Mouse (Mus musculus) kidney, embryonic 15.5 days (tissue): ENCODE measurements around the gene Ccnt1. TPM values are rescaled to one million over a fixed set of nuclear protein-coding genes. Genes with fewer than 3 reads are reported as not detected.
A peak's percentile ranks its signal among the peaks of the same experiment; 100 is the strongest.
"Not testable (repeated sequence)": the region's sequence is repeated elsewhere in the genome, so short reads cannot be mapped to it uniquely, and the experiment has no call there.

Experiments
- ATAC-seq: fragments of 200-750 bp; cut with Nextera tagmentation; replicated peaks from 2 replicates; pipeline ENCODE4 v1.8.0; 2017; ENCODE audit warnings: moderate TSS enrichment; ENCODE audit not compliant: low FRiP score
- H3K27ac ChIP-seq: fragments of 300-500 bp; sonication (generic); 2 replicates; pipeline ENCODE4 v1.5.1; 2015; ENCODE audit warnings: mild to moderate bottlenecking, inconsistent platforms
- H3K27me3 ChIP-seq: fragments of 300-500 bp; sonication (generic); 2 replicates; pipeline ENCODE4 v1.6.1; 2015; ENCODE audit warnings: inconsistent platforms
- H3K36me3 ChIP-seq: fragments of 300-500 bp; sonication (generic); 2 replicates; pipeline ENCODE4 v1.6.1; 2015; ENCODE audit warnings: inconsistent platforms
- H3K4me1 ChIP-seq: fragments of 300-500 bp; sonication (generic); 2 replicates; pipeline ENCODE4 v1.6.1; 2015; ENCODE audit warnings: inconsistent platforms
- H3K4me2 ChIP-seq: fragments of 300-500 bp; sonication (generic); 2 replicates; pipeline ENCODE4 v1.6.1; 2015; ENCODE audit warnings: moderate library complexity, mild to moderate bottlenecking, inconsistent platforms
- H3K4me3 ChIP-seq: fragments of 300-500 bp; sonication (generic); replicated peaks from 2 replicates; pipeline ENCODE4 v1.5.1; 2015; ENCODE audit warnings: mild to moderate bottlenecking, inconsistent platforms
- H3K9ac ChIP-seq: fragments of 300-500 bp; sonication (generic); 2 replicates; pipeline ENCODE4 v1.6.1; 2015; ENCODE audit warnings: mild to moderate bottlenecking, inconsistent platforms
- H3K9me3 ChIP-seq: fragments of 300-500 bp; sonication (generic); replicated peaks from 2 replicates; pipeline ENCODE4 v1.6.1; 2016; ENCODE audit warnings: inconsistent platforms
- WGBS: fragments of 180-500 bp; shearing (Covaris S2); methylation state at CpG from one replicate; pipeline ENCODE4 v1.1.7; 2015; ENCODE audit warnings: mixed read lengths; 5-methylcytosine and 5-hydroxymethylcytosine counted together
- polyA plus RNA-seq: library from polyadenylated mRNA; unstranded; fragments of >200 nt; fragmentation: Nextera tagmentation; extraction: Ambion mirVana; gene quantifications from 2 replicates; pipeline ENCODE4 v1.2.1, GENCODE M21; 2015

Gene Ccnt1
- polyA plus RNA-seq, 1 experiment from 2014 or later: 66.4 TPM

DNA sequence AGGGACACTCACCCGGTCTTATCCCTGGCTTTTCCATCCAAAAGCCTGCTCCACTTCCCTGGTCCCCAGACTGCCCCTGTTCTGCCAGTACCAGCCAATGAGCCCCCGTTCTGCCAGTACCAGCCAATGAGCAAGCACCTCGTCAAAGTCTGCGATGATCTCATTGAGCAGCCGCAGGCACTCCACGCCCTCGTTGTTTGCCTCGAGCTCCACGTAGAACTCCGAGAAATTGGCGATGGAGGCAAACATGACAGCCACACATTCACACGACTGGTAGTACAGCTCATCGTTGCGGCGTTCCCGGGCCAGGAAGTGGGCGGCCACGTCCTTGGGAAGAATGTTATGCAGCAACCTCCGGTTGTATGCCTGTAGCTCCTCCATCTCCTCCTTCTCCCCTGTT lies 23.5 kb upstream of the Ccnt1 start:
- H3K4me2 ChIP-seq: no peak overlapping the region
- H3K27ac ChIP-seq: no peak overlapping the region
- ATAC-seq: no peak
- 83% methylated on average over 19 of the region's 19 CpGs for WGBS
- no peaks in the 10 kb centered on the region for H3K9me3 ChIP-seq
- H3K27me3 ChIP-seq: no peaks in the 10 kb centered on the region
- H3K9ac ChIP-seq: no peak overlapping the region
- no peak overlapping the region for H3K4me3 ChIP-seq
- H3K4me1 ChIP-seq: no peaks in the 10 kb centered on the region
- peaks cover 99% of the 10 kb centered on the region for H3K36me3 ChIP-seq

DNA sequence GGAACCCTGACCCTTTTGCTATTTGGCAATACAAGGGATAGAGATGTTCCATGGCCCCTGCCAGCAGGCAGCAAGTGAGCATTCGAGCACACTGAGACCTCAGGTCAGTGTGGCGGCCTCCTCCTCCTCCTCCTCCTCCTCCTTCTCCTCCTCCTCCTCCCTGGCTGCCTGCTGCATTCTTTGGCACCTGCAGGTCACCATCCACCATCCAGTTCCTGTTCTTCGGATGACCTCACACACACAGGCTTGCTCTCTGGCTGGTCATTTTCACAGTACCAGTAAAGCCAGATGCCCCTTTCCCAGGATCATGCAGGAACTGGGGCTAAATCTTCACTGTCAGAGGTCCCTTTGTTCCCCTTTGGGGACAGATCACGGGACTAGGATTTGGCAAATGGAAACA lies 20.7 kb upstream of the Ccnt1 start:
- WGBS: 55% methylated on average over 4 of the region's 4 CpGs
- Histone ChIP-seq H3K36me3 (peaks cover 82% of the 10 kb centered on the region), H3K4me1 (no peaks in the 10 kb centered on the region), H3K4me3 (no peak overlapping the region), H3K9ac (no peak overlapping the region), H3K9me3 (no peaks in the 10 kb centered on the region), H3K27me3 (no peaks in the 10 kb centered on the region), H3K4me2 (no peak overlapping the region), H3K27ac (no peak overlapping the region)
- ATAC-seq: no peak

DNA sequence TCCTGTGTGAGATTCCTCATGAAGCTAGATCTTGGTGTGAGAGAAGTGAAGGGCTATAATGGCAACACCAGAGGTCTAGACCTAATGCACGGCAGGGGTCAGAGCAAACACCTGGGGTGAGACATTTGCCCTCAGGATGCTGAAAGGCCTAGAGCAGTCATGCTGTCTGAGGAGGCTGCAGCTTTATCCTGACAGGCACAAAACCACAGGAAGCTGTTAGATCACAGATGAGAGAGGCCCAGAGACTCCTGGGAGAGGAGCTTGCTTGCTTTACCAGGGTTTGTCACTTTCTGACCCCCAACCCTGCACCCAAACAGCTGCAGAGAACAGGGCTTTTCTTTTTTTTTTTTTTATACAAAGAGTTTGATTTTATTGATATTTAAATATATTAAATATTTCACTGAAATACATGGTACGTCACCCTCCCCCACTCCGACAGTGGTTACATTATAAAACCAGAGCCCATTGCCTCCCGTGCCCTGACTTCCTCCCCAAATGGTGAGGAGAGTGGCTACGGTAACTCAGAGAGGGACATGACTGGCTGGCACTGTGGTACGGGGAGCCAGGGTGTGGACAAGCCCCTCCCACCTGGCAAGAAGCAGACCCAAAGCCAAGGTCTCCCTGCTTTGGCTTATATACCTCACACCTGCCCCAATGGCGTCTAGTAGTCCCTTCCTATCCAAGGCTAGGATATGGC lies 19.1 kb upstream of the Ccnt1 start:
- Histone ChIP-seq H3K4me1 (peaks cover 7% of the 10 kb centered on the region; the same call in 1 of the 2 replicates), H3K4me2 (no peak overlapping the region), H3K4me3 (no peak overlapping the region), H3K27me3 (no peaks in the 10 kb centered on the region), H3K27ac (no peak overlapping the region), H3K36me3 (peaks cover 65% of the 10 kb centered on the region), H3K9ac (no peak overlapping the region), H3K9me3 (no peaks in the 10 kb centered on the region)
- WGBS: 69% methylated on average over 7 of the region's 7 CpGs
- ATAC-seq: no peak

DNA sequence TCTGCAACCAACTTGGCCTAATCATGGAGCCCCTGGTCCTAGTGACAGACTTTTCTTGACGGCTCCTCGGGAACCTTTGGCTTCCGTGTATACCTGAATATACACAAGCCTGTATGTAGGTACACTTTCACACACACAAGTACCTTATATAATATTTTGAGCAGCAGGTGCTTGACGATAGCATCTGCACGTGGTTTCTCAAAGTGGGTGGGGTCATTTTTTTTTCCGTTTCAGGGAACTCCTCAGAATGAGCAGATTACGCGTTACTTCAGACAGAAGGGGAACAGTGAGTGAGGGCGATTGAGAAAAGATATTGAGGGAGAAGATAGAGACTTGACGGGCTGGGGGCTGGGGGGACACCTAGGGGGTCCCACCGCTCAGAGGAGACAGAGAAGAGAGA lies 17.0 kb upstream of the Ccnt1 start:
- H3K4me1 ChIP-seq: peaks cover 7% of the 10 kb centered on the region; the same call in 1 of the 2 replicates
- H3K4me3 ChIP-seq: no peak overlapping the region
- WGBS: 89% methylated on average over 11 of the region's 11 CpGs
- H3K27me3 ChIP-seq: no peaks in the 10 kb centered on the region
- ATAC-seq: no peak
- no peak overlapping the region for H3K27ac ChIP-seq
- H3K36me3 ChIP-seq: peaks cover 45% of the 10 kb centered on the region
- no peak overlapping the region for H3K4me2 ChIP-seq
- H3K9ac ChIP-seq: no peak overlapping the region
- H3K9me3 ChIP-seq: no peaks in the 10 kb centered on the region

DNA sequence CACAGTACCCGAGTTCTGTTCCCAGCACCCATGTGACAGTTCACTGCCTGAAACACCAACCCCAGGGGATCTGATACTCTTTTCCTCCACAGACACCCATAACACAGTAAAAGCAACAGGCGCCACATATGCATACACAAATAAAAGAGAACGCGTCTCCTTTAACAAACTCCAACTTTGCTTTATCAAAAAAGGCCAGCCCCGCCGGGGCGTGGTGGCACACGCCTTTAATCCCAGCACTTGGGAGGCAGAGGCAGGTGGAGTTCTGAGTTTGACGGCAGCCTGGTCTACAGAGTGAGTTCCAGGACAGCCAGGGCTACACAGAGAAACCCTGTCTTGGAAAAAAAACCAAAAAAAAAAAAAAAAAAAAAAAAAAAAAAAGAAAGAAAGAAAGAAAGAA lies 15.4 kb upstream of the Ccnt1 start:
- not testable (repeated sequence) for H3K4me2 ChIP-seq, H3K9ac ChIP-seq, ATAC-seq, H3K27ac ChIP-seq, H3K4me1 ChIP-seq, H3K4me3 ChIP-seq, H3K27me3 ChIP-seq, H3K9me3 ChIP-seq
- 83% methylated on average over 9 of the region's 9 CpGs for WGBS
- H3K36me3 ChIP-seq: peaks cover 29% of the 10 kb centered on the region

DNA sequence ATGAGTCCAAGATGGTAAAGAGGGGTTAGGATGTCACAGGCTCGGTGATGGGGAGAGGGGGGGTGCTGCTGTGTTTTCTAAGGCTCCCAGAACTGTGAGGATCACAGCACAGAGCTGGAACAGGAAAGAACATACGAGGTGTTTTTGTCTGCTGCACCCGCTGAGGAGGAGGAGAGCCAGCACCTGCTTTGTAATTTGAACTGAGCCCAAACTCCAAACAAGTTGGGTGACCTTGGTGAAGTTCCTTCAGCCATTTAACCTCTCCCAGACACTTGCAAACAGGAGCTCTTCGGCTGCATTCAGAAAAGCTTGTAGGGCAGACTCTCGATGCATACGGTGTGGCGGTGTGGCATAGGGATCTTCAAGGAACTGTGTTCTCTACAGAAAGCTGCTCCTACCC lies 14.7 kb upstream of the Ccnt1 start:
- WGBS: 24% methylated on average over 7 of the region's 7 CpGs

DNA sequence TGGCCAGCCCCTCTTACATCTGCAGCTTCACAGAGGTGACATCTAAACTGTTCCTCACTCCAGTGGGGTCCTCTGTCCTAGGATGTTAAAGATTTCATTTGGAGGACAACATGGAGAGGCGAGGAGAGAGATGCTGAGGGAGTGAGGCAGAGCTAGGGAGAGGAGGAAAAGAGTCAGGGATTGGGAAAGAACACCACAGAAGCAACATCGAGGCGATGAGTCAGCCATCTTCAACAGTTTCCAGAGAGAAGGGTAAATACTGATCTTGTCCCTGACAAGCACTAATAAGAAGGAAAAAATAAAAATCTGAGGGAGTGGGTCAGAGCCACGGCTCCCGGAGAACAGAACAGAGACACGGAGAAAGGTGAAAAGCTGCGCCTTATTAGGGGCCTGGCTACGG lies 12.3 kb upstream of the Ccnt1 start:
- H3K9ac ChIP-seq: no peak overlapping the region
- 76% methylated on average over 8 of the region's 8 CpGs for WGBS
- H3K4me2 ChIP-seq: no peak overlapping the region
- H3K36me3 ChIP-seq: no peaks in the 10 kb centered on the region
- ATAC-seq: no peak
- peaks cover 10% of the 10 kb centered on the region for H3K4me1 ChIP-seq
- H3K27me3 ChIP-seq: no peaks in the 10 kb centered on the region
- no peak overlapping the region for H3K27ac ChIP-seq
- H3K4me3 ChIP-seq: no peak overlapping the region
- H3K9me3 ChIP-seq: no peaks in the 10 kb centered on the region

More for the DNA sequence above, 14.7 kb upstream of the Ccnt1 start:
- Histone ChIP-seq H3K4me1 (peaks cover 7% of the 10 kb centered on the region; the same call in 1 of the 2 replicates), H3K27ac (peak overlapping the region; percentile 30), H3K4me2 (no peak overlapping the region; the same call in 1 of the 2 replicates), H3K36me3 (peaks cover 22% of the 10 kb centered on the region), H3K9ac (no peak overlapping the region), H3K9me3 (no peaks in the 10 kb centered on the region), H3K4me3 (no peak overlapping the region), H3K27me3 (no peaks in the 10 kb centered on the region)
- ATAC-seq: no peak

DNA sequence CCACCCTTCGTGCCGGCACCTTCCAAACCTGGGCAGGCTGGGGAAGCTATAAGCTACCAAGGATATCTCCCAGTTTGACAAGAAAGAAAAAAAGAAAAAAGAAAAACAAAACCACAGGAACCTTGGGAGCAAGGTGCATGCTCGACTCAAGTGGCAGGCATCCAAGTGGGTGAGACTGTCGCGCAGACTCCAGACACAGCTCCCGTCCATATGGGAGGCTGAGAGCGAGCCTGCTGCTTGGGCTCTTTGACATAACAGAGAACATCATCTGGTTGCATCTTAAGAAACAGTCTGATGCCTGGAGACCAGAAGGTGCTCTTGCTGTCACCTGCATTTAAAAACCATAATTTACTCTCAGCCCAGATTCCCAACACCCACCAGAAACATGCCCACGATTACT lies 11.7 kb upstream of the Ccnt1 start:
- H3K4me2 ChIP-seq: no peak overlapping the region
- 70% methylated on average over 8 of the region's 8 CpGs for WGBS
- H3K9me3 ChIP-seq: no peaks in the 10 kb centered on the region
- no peaks in the 10 kb centered on the region for H3K36me3 ChIP-seq
- no peak overlapping the region for H3K4me3 ChIP-seq
- H3K9ac ChIP-seq: no peak overlapping the region
- no peak for ATAC-seq
- H3K27ac ChIP-seq: no peak overlapping the region
- H3K4me1 ChIP-seq: peaks cover 10% of the 10 kb centered on the region
- no peaks in the 10 kb centered on the region for H3K27me3 ChIP-seq

DNA sequence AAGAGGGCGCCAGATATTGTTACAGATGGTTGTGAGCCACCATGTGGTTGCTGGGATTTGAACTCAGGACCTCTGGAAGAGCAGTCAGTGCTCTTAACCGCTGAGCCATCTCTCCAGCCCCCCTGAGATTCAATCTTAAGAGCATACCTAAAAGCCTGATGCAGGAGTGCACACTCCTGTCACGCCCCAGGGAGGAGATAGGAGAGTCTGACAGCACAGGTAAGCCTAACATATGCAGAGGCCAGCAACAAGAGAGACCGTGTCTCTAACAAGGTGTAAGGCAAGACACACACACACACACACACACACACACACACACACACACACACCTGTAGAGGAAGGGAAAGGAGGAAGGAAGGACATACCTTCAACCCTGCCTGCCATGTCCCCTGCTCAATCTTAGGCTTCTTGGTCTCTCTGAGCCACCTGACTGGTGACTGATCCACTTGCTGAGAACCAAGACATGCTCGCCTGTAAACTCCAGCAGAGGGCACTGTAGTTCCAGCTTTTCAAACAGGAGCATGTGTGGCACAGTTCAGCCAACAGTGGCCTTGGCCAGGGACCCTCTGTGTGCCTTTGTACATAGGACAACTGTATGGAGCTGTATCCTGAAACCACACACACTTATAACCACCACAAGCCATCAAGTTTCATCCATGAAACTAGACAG lies 9.2 kb upstream of the Ccnt1 start:
- H3K9me3 ChIP-seq: no peaks in the 10 kb centered on the region
- no peaks in the 10 kb centered on the region for H3K36me3 ChIP-seq
- no peak overlapping the region for H3K4me3 ChIP-seq
- no peak overlapping the region for H3K27ac ChIP-seq
- no peaks in the 10 kb centered on the region for H3K27me3 ChIP-seq
- peak; percentile 80 for ATAC-seq
- 41% methylated on average over 5 of the region's 5 CpGs for WGBS
- H3K9ac ChIP-seq: no peak overlapping the region
- peaks cover 2% of the 10 kb centered on the region; the same call in 1 of the 2 replicates for H3K4me1 ChIP-seq
- H3K4me2 ChIP-seq: no peak overlapping the region

GRCm38 (mm10) chr15:98579310-98579709 lies 8.6 kb upstream of the Ccnt1 start:
- 88% methylated on average over 2 of the region's 2 CpGs for WGBS
- Histone ChIP-seq H3K27ac (no peak overlapping the region), H3K9ac (no peak overlapping the region)

DNA sequence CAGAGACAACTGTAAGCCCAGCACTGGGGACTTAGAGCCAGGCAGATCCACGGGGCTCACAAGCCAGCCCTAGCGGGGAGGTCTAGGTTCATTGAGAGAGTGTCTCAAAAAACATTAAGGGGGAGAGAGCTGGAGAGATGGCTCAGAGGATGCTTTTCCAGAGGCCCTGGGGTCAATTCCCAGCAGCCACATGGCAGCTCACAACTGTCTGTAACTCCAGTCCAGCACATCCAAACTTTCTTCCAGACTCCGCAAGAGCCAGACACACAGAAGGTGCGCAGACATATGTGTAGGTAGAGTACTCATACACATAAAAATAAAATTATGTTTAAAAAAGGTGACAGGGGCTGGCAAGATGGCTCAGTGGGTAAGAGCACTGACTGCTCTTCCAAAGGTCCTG lies 2.6 kb upstream of the Ccnt1 start:
- WGBS: 81% methylated on average over 4 of the region's 4 CpGs
- Histone ChIP-seq H3K4me2 (no peak overlapping the region), H3K36me3 (no peaks in the 10 kb centered on the region), H3K27me3 (no peaks in the 10 kb centered on the region), H3K27ac (no peak overlapping the region), H3K9me3 (no peaks in the 10 kb centered on the region), H3K4me1 (peaks cover 8% of the 10 kb centered on the region), H3K9ac (no peak overlapping the region), H3K4me3 (no peak overlapping the region)
- ATAC-seq: no peak

More at GRCm38 (mm10) chr15:98579310-98579709, 8.6 kb upstream of the Ccnt1 start:
- H3K27me3 ChIP-seq: no peaks in the 10 kb centered on the region
- no peak for ATAC-seq
- H3K9me3 ChIP-seq: no peaks in the 10 kb centered on the region
- H3K36me3 ChIP-seq: no peaks in the 10 kb centered on the region
- H3K4me3 ChIP-seq: no peak overlapping the region
- H3K4me1 ChIP-seq: peaks cover 2% of the 10 kb centered on the region; the same call in 1 of the 2 replicates
- H3K4me2 ChIP-seq: no peak overlapping the region

DNA sequence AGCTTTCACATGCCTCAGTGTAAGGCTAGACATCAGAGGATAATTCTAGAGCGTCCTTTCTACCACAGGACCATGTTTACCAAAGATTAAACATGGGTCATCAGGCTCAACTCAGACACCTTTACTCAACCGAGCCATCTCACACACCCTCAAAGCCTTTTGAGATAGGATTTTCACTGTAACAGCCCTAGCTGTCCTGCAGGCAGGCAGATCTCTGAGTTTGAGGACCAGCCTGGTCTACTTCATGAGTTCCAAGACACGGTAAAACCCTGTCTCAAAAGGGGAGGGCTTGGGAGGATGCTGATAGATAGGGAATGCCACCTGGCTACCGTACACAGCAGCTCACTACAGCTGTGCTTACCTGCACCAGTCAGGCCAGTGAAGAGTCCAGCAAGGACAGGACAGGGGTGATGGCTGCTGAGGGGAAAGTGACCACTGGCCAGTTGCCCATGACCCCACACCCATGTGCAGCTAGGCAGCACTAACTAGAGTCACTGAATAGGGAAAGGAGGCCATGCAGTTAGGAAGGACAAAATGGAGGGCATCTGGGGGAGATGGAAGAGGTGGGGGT lies 843 bp downstream of the Ccnt1 start:
- Histone ChIP-seq H3K4me2 (no peak overlapping the region), H3K4me3 (no peak overlapping the region), H3K27me3 (no peaks in the 10 kb centered on the region), H3K27ac (no peak overlapping the region), H3K9me3 (no peaks in the 10 kb centered on the region), H3K4me1 (peaks cover 24% of the 10 kb centered on the region), H3K9ac (no peak overlapping the region), H3K36me3 (no peaks in the 10 kb centered on the region)
- 84% methylated on average over 4 of the region's 4 CpGs for WGBS
- ATAC-seq: no peak
